Mouse (Mus musculus) mouse embryonic stem cell (cell line): ENCODE data around the gene Asap2.

Source experiments
- in situ Hi-C, 2 experiments: fragments of 300-500 bp; cut with MboI; formaldehyde crosslinking; loops; 1 replicate in 1 of 2; 3 replicates in 1 of 2; pipeline ENCODE4 v1.14.3; 2019 to 2020; ENCODE audit warnings: low sequenced_read_pairs in 2 of 2, low pct_unique_long_range_greater_than_20kb in 1 of 2, mixed read lengths in 1 of 2; ENCODE audit not compliant: unreplicated experiment in 1 of 2

The Asap2 gene

GRCm38 (mm10) chr12:21159304-21159703 is 169.0 kb downstream of the Asap2 start:
- in situ Hi-C loops: no loop called here

- in situ Hi-C loops: no loop called here
Observed at GRCm38 (mm10) chr12:21160327-21160828, 170.1 kb downstream of the Asap2 start.

GRCm38 (mm10) chr12:21161841-21162240 is 171.6 kb downstream of the Asap2 start:
- in situ Hi-C loops: no loop called here

GRCm38 (mm10) chr12:21163706-21164105 is 173.4 kb downstream of the Asap2 start:
- in situ Hi-C loops: no loop called here

- in situ Hi-C loops: no loop called here
Observed at GRCm38 (mm10) chr12:21164251-21164650, 174.0 kb downstream of the Asap2 start.

- in situ Hi-C loops: no loop called here
Observed at GRCm38 (mm10) chr12:21165157-21165556, 174.9 kb downstream of the Asap2 start.

- in situ Hi-C loops: no loop called here
Observed at GRCm38 (mm10) chr12:21165891-21166342, 175.7 kb downstream of the Asap2 start.

- in situ Hi-C loops: no loop called here
Observed at GRCm38 (mm10) chr12:21166884-21167575, 176.8 kb downstream of the Asap2 start.

GRCm38 (mm10) chr12:21167741-21168140 is 177.5 kb downstream of the Asap2 start:
- in situ Hi-C loops: no loop called here

- in situ Hi-C loops: no loop called here
Observed at GRCm38 (mm10) chr12:21168149-21168548, 177.9 kb downstream of the Asap2 start.

- in situ Hi-C loops: no loop called here
Observed at GRCm38 (mm10) chr12:21171776-21172490, 181.7 kb downstream of the Asap2 start.

- in situ Hi-C loops: no loop called here
Observed at GRCm38 (mm10) chr12:21173847-21174412, 183.7 kb downstream of the Asap2 start.

- in situ Hi-C loops: no loop called here
Observed at GRCm38 (mm10) chr12:21176399-21176798, 186.1 kb downstream of the Asap2 start.

- in situ Hi-C loops: no loop called here
Observed at GRCm38 (mm10) chr12:21177123-21177698, 187.0 kb downstream of the Asap2 start.

GRCm38 (mm10) chr12:21180091-21180490 is 189.8 kb downstream of the Asap2 start:
- in situ Hi-C loops: no loop called here

GRCm38 (mm10) chr12:21182786-21183185 is 192.5 kb downstream of the Asap2 start:
- in situ Hi-C loops: no loop called here

GRCm38 (mm10) chr12:21183321-21183720 is 193.1 kb downstream of the Asap2 start:
- in situ Hi-C loops: no loop called here

GRCm38 (mm10) chr12:21186145-21186544 is 195.9 kb downstream of the Asap2 start:
- in situ Hi-C loops: no loop called here

- in situ Hi-C loops: no loop called here
Observed at GRCm38 (mm10) chr12:21188880-21189279, 198.6 kb downstream of the Asap2 start.
